Mouse (Mus musculus) cerebellum, adult 2 months (tissue): ENCODE data around the gene Mier1. TPM values are rescaled to one million over a fixed set of nuclear protein-coding genes. Genes with fewer than 3 reads are reported as not detected.

Experiments used
- DNase-seq, 2 experiments: peaks; one replicate each; pipeline ENCODE4 v3.0.0; 2021
- H3K27ac ChIP-seq: fragments of 200-500 bp; 2 replicates; pipeline ENCODE4 v1.5.1; 2012; ENCODE audit warnings: low read length, control low read depth, inconsistent platforms; ENCODE audit not compliant: insufficient read depth
- H3K27me3 ChIP-seq: fragments of 200-500 bp; 2 replicates; pipeline ENCODE4 v1.6.1; 2012; ENCODE audit warnings: inconsistent platforms, mild to moderate bottlenecking, low read length, moderate library complexity; ENCODE audit not compliant: control insufficient read depth, insufficient read depth
- H3K4me1 ChIP-seq: fragments of 200-500 bp; 2 replicates; pipeline ENCODE4 v1.6.1; 2011; ENCODE audit warnings: low read length; ENCODE audit not compliant: control insufficient read depth, insufficient read depth
- H3K4me3 ChIP-seq: fragments of 200-500 bp; replicated peaks from 2 replicates; pipeline ENCODE3; 2011; ENCODE audit warnings: mild to moderate bottlenecking, low read depth, low read length, control low read depth; ENCODE audit not compliant: insufficient read depth
- CTCF ChIP-seq: fragments of 200-500 bp; IDR thresholded peaks from 2 replicates; pipeline ENCODE4 v1.5.1; 2011; ENCODE audit warnings: low read depth, mild to moderate bottlenecking, control low read depth, low read length, moderate library complexity, borderline replicate concordance; ENCODE audit not compliant: insufficient read depth
- POLR2A ChIP-seq: fragments of 200-500 bp; IDR thresholded peaks from 2 replicates; pipeline ENCODE4 v1.6.1; 2011; ENCODE audit warnings: low read length, control low read depth, borderline replicate concordance; ENCODE audit not compliant: insufficient read depth
- WGBS: fragments of 180-500 bp; shearing (Covaris S2); methylation state at CpG from one replicate; pipeline ENCODE4 v1.1.7; 2018; 5-methylcytosine and 5-hydroxymethylcytosine counted together
- polyA plus RNA-seq: library from polyadenylated mRNA; depleted of rRNA; stranded (reverse); fragments of >200 nt; gene quantifications from 2 replicates; pipeline ENCODE4 v1.2.3, GENCODE M21; 2012

Mier1 gene
- polyA plus RNA-seq, 1 experiment = 24.8 TPM

DNA sequence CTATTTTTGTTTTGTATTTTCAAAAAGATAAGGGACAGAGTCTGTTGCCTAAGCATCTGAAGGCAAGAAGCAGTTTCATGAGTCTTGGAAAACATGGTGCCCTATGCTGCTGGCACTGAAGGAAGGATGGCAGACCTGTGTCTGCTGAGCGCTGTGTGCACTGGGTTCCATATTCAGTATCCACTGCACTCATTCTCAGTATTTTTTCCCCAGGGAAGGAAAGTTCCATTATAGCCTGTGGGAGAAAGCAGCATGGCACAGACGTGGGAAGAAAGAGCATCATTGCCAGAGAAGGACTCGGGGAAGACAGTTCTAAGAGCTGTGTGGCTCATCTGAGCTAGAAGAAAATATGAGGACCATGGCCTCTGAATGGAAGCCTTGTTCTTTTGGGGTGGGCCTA lies 57.1 kb downstream of the Mier1 start:
- H3K4me1 ChIP-seq = no peaks in the 10 kb centered on the region
- no peak overlapping the region for H3K27ac ChIP-seq
- no peak for TF ChIP-seq CTCF
- TF ChIP-seq POLR2A = no peak
- WGBS = 88% methylated on average over 3 of the region's 3 CpGs
- DNase-seq = no peak
- H3K4me3 ChIP-seq = no peak overlapping the region
- no peaks in the 10 kb centered on the region for H3K27me3 ChIP-seq

DNA sequence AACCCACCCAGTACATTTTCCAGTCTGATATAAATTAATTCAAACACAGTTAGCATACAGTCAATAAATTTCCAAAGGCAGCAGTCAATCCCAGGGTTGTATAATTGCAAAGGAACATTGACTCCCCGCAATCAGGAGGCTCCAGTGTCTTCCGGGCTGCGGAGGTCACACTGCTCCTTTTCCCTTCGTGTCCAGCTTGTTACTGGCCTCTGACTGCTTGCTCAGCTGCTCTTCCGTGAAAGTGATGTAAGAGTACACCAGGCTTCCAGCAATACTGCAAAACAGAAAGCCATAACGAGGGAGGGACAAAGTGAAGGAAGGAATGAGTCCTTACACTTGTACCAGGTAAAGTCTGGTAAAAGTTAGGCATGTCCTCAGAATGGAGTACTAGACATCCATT lies 59.3 kb downstream of the Mier1 start:
- H3K27ac ChIP-seq = no peak overlapping the region
- H3K27me3 ChIP-seq = no peaks in the 10 kb centered on the region
- H3K4me3 ChIP-seq = no peak overlapping the region
- peaks cover 5% of the 10 kb centered on the region; the same call in 1 of the 2 replicates for H3K4me1 ChIP-seq
- DNase-seq = no peak
- TF ChIP-seq CTCF = no peak
- TF ChIP-seq POLR2A = no peak
- WGBS = 76% methylated on average over 6 of the region's 6 CpGs

DNA sequence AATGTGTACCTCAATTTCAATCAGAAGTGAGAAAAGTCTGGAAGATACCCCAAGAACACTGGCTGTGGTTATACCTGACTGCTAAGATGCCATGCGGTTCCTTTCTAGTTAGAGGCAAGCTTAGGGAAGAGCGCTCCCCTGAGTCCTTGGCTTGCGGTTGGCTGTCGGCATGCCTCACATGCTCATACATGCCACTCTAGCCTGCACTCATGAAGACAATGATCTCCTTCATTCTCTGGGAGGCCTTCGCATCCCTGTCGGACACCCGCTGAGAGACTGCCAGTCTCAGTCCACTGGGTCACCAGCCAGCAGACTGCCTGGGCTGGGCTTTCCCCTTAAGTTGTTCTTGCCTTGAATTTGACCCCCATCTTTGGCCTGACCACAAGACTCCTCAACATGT lies 59.8 kb downstream of the Mier1 start:
- peaks cover 5% of the 10 kb centered on the region; the same call in 1 of the 2 replicates for H3K4me1 ChIP-seq
- WGBS = 64% methylated on average over 7 of the region's 7 CpGs
- no peaks in the 10 kb centered on the region for H3K27me3 ChIP-seq
- H3K27ac ChIP-seq = no peak overlapping the region
- TF ChIP-seq POLR2A (no peak), CTCF (no peak)
- no peak overlapping the region for H3K4me3 ChIP-seq
- peak in 1 of 2 experiments; percentile 18 for DNase-seq

DNA sequence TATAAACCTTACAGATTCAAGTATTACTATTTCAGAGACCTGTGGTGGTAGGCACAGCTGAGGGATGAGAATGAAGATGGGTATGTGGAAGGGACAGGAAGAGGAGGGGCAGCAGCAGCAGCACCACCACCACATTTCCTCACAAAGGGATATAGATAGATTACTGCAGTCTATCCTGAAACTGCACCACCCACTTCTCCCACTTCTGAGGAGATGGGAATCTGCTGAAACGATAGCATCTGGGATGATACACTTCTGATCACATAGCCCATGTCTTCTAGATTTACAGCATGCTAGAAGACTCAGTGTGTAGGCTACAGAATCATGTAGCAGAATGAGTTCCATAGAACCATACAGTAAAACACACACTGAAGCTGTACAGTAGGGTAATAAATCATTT lies 63.5 kb downstream of the Mier1 start:
- no peak overlapping the region for H3K27ac ChIP-seq
- WGBS = 94% methylated on average over 1 of the region's 1 CpGs
- H3K27me3 ChIP-seq = no peaks in the 10 kb centered on the region
- TF ChIP-seq POLR2A (no peak), CTCF (no peak)
- peaks cover 5% of the 10 kb centered on the region; the same call in 1 of the 2 replicates for H3K4me1 ChIP-seq
- no peak overlapping the region for H3K4me3 ChIP-seq
- DNase-seq = no peak

DNA sequence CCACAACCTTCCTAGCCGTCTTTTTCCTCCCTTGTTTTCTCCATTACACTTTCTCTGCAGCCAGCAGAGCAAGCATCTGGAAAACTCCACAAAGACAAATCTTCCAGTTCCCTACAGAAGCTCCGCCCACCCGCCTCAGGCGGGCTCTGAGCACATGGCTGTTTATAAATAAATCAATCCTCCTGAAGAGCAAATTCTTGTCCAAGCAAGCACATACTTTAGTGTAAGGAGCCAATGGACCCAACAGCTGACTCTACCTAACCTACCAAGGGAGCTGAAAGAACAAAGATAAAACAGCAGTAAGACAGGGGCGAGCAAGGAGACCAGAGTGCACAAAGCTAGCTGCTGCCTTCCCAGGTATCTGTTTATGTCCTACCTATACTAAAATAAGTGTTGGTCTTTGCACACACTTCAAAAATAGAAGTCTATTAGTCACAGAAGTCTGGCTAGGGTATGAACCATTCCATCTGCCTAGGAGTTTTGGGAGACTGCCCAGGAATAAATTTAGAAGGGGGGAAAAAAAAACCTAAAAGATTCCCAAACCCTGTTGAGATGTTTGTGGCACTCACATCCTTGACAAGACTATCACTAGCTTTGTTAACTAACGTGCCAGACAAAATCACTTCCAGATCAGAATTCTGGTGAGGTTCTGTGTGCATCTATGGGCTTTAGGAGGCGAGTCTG lies 64.6 kb downstream of the Mier1 start:
- 0 out of 2 replicates have a peak overlapping the region, but pooled peaks have one; percentile 5 for H3K27ac ChIP-seq
- 55% methylated on average over 7 of the region's 7 CpGs for WGBS
- H3K4me3 ChIP-seq = no peak overlapping the region
- TF ChIP-seq POLR2A = no peak
- TF ChIP-seq CTCF = no peak
- H3K4me1 ChIP-seq = peaks cover 5% of the 10 kb centered on the region; the same call in 1 of the 2 replicates
- peak; percentile 35 to 72 for DNase-seq
- H3K27me3 ChIP-seq = no peaks in the 10 kb centered on the region

DNA sequence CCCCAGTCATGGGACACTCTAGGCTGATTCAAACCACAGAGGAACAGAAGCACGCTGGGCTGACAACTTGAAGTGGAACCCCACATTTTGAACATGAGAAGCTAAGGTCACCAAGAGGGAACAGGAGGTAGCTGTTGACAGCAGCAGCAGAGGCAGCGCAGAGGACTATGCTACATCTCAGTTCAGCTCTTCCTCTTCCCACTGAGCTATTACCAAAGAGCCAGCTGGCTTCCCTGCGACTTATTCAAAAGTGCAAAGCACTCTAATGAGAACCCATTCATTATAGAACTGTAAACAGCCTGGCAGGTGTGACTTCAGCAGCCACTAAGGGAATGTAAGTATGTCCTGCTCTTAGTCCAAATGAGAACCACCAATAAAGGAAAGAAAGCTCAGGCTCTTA lies 65.4 kb downstream of the Mier1 start:
- Histone ChIP-seq H3K27ac (0 out of 2 replicates have a peak overlapping the region, but pooled peaks have one; percentile 5), H3K4me1 (peaks cover 5% of the 10 kb centered on the region; the same call in 1 of the 2 replicates), H3K27me3 (no peaks in the 10 kb centered on the region), H3K4me3 (no peak overlapping the region)
- WGBS = 59% methylated on average over 3 of the region's 3 CpGs
- DNase-seq = peak in 1 of 2 experiments; percentile 42
- TF ChIP-seq CTCF (no peak), POLR2A (no peak)

DNA sequence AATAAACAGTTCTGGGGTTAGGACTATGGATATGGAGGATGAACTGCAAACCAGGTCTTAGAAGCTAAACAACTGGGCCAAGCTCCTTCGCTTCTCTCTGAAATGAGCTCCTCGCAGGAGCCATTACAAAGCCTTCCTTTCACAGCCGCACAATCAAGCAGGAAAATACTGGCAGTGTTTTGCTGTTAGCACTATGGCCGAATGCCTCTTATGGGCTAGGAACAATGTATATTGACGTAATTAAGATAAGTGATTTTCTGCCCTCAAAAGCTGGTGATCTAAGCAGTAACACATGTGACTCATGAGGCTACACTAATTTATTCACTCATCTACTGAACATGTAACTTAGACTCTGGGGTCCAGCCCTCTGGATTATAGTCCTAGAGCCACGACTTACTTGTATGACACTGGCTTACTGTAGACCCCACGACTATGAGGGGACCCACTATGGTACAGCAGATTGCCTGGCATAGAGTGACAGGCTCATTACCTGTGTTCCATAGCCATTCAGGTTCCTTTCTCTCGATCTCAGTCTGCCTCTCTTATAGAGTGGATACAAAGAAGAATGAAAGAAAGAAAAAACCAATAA lies 66.2 kb downstream of the Mier1 start:
- no peak for DNase-seq
- Histone ChIP-seq H3K4me1 (peaks cover 5% of the 10 kb centered on the region; the same call in 1 of the 2 replicates), H3K4me3 (no peak overlapping the region), H3K27ac (no peak overlapping the region), H3K27me3 (no peaks in the 10 kb centered on the region)
- 89% methylated on average over 8 of the region's 8 CpGs for WGBS
- TF ChIP-seq POLR2A (no peak), CTCF (no peak)

DNA sequence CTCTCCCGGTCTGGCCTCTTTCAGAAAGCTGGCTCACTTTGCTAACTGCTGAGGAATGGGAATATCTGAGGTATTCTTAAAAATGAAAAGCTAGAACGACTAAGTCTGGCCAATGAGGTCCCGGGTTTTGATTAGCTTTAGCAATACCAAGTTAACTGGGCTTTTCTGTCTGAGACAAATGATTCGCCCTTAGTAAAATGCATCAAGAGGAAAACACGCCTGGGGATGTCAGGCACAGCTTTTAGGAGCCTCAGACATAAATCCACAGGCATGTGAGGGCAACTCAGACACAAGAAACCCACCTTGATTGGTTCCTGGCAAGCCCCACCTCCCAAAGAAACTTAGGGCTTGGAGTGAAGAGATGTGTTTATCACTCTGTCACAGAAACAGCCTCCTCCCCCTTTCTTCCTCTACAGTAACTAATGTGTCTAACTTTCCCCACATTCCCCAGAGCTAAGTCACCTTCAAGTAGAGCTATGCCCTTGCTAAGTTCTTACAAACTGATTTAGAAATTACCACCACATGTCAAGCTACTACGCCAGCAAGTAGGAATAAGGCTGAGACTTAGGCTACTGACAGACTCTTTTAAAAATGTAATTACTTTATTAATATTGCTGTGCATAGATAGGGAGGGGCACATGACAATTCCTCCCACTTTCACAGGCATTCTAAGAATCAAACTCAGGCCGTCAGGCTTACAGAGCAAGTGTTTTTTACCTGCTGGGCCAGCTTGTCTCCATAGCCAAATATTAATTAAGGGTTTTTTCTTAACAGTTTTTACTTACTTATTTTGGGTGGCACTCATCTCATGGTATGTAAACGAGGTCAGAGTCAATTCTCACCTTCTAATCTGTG lies 74.8 kb downstream of the Mier1 start:
- WGBS = 88% methylated on average over 8 of the region's 8 CpGs
- Histone ChIP-seq H3K27ac (no peak overlapping the region), H3K4me3 (no peak overlapping the region), H3K27me3 (no peaks in the 10 kb centered on the region), H3K4me1 (no peaks in the 10 kb centered on the region)
- no peak for DNase-seq
- TF ChIP-seq POLR2A (no peak), CTCF (no peak)
